Mouse (Mus musculus) heart, adult 2 months (tissue): Measurements from ENCODE around the gene Lamc1. TPM values are rescaled to one million over a fixed set of nuclear protein-coding genes. Genes with fewer than 3 reads are reported as not detected.
"Not testable (repeated sequence)": the region's sequence is repeated elsewhere in the genome, so short reads cannot be mapped to it uniquely, and the experiment has no call there.

ENCODE experiments used
- DNase-seq, 2 experiments: peaks; one replicate each; pipeline ENCODE4 v3.0.0; 2021
- H3K27ac ChIP-seq: fragments of 200-600 bp; 2 replicates; pipeline ENCODE4 v1.8.1; 2022
- H3K27me3 ChIP-seq: fragments of 200-500 bp; 2 replicates; pipeline ENCODE4 v1.6.1; 2012; ENCODE audit warnings: mild to moderate bottlenecking, low read length, inconsistent platforms, mixed read lengths; ENCODE audit not compliant: control insufficient read depth, insufficient read depth
- H3K36me3 ChIP-seq: fragments of 200-500 bp; 2 replicates; pipeline ENCODE4 v1.6.1; 2012; ENCODE audit warnings: low read length, inconsistent platforms; ENCODE audit not compliant: control insufficient read depth, insufficient read depth
- H3K4me1 ChIP-seq: fragments of 200-500 bp; 2 replicates; pipeline ENCODE4 v1.6.1; 2011; ENCODE audit warnings: low read length; ENCODE audit not compliant: control insufficient read depth, insufficient read depth
- H3K4me3 ChIP-seq: fragments of 200-600 bp; 2 replicates; pipeline ENCODE4 v1.8.1; 2022
- H3K79me2 ChIP-seq: fragments of 200-500 bp; replicated peaks from 2 replicates; pipeline ENCODE4 v1.6.1; 2012; ENCODE audit warnings: mild to moderate bottlenecking, inconsistent platforms, low read length, moderate library complexity, mixed read lengths; ENCODE audit not compliant: control insufficient read depth, insufficient read depth
- H3K9ac ChIP-seq: fragments of 200-500 bp; 2 replicates; pipeline ENCODE4 v1.6.1; 2012; ENCODE audit warnings: low read depth, mild to moderate bottlenecking, control low read depth, inconsistent platforms, low read length, mixed read lengths
- CTCF ChIP-seq: fragments of 200-600 bp; IDR thresholded peaks from 2 replicates; pipeline ENCODE4 v1.8.1; 2022; ENCODE audit warnings: antibody characterized with exemption, mild to moderate bottlenecking, moderate library complexity
- EP300 ChIP-seq: fragments of 200-500 bp; IDR thresholded peaks from 2 replicates; pipeline ENCODE4 v1.6.1; 2011; ENCODE audit warnings: low read depth, low read length, control low read depth; ENCODE audit not compliant: insufficient read depth
- POLR2A ChIP-seq: fragments of 200-500 bp; IDR thresholded peaks from 2 replicates; pipeline ENCODE4 v1.6.1; 2011; ENCODE audit warnings: mild to moderate bottlenecking, low read depth, low read length, control low read depth; ENCODE audit not compliant: insufficient read depth
- WGBS: fragments of 180-500 bp; shearing (Covaris S2); methylation state at CpG from one replicate; pipeline ENCODE4 v1.1.7; 2018; 5-methylcytosine and 5-hydroxymethylcytosine counted together
- intact Hi-C: fragments of 180-260 bp; cut with DNase I; formaldehyde crosslinking; loops from one replicate; pipeline ENCODE4 v1.15.1; 2025
- polyA plus RNA-seq: library from polyadenylated mRNA; depleted of rRNA; stranded (reverse); fragments of >200 nt; gene quantifications from 2 replicates; pipeline ENCODE4 v1.2.3, GENCODE M21; 2012
- total RNA-seq, 2 experiments: library from RNA; stranded (reverse); gene quantifications; 2 replicates each; pipeline ENCODE4 v1.2.3; 2021

Lamc1 gene
- total and polyA plus RNA-seq, 3 experiments = 103 to 116 (median 111) TPM

DNA sequence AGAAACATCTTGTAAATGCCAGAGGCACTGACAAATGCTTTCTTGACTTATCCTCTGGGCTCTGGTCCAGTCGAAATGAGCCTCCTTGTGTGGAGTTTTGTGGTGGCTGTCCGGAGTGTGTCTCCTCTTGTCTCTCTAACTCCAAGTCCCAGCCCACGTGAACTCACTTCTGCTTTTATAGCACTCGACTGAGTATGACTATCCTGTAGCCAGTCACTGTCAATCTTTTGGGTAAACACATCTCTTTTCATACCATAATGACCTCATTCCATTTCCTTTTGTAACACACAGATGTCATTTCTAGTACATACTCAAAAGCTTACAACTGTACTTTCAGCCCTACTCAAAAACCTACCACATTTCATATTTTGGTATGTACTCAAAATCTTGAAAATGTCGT, 33.1 kb downstream of the Lamc1 start:
- Histone ChIP-seq H3K36me3 (peaks cover 20% of the 10 kb centered on the region), H3K4me1 (peaks cover 13% of the 10 kb centered on the region)
- intact Hi-C loops, H3K27me3 ChIP-seq, H3K79me2 ChIP-seq, H3K4me3 ChIP-seq, H3K27ac ChIP-seq, DNase-seq, H3K9ac ChIP-seq: not testable (repeated sequence)
- WGBS = 34% methylated on average over 5 of the region's 5 CpGs

GRCm38 (mm10) chr1:153297774-153298363, 34.7 kb downstream of the Lamc1 start:
- H3K36me3 ChIP-seq = peaks cover 17% of the 10 kb centered on the region
- H3K4me1 ChIP-seq = peaks cover 21% of the 10 kb centered on the region
- WGBS = 84% methylated on average over 4 of the region's 4 CpGs
- H3K27me3 ChIP-seq, DNase-seq, H3K27ac ChIP-seq, H3K4me3 ChIP-seq, intact Hi-C loops, H3K9ac ChIP-seq: not testable (repeated sequence)
- H3K79me2 ChIP-seq = peaks cover 12% of the 10 kb centered on the region

GRCm38 (mm10) chr1:153296035-153296434, 36.6 kb downstream of the Lamc1 start:
- intact Hi-C loops = no loop called here
- no peak overlapping the region for H3K27ac ChIP-seq
- H3K36me3 ChIP-seq = peaks cover 14% of the 10 kb centered on the region

GRCm38 (mm10) chr1:153292892-153293291, 39.7 kb downstream of the Lamc1 start:
- Histone ChIP-seq H3K79me2 (peaks cover 12% of the 10 kb centered on the region), H3K9ac (no peak overlapping the region), H3K27me3 (no peaks in the 10 kb centered on the region), H3K4me1 (peaks cover 25% of the 10 kb centered on the region), H3K27ac (peak overlapping the region; percentile 2), H3K36me3 (peaks cover 14% of the 10 kb centered on the region), H3K4me3 (no peak overlapping the region)
- peak in 1 of 2 experiments; percentile 24 for DNase-seq
- intact Hi-C loops = no loop called here
- TF ChIP-seq CTCF = no peak
- TF ChIP-seq POLR2A = no peak
- TF ChIP-seq EP300 = no peak
- WGBS = 26% methylated on average over 5 of the region's 5 CpGs

More at GRCm38 (mm10) chr1:153296035-153296434, 36.6 kb downstream of the Lamc1 start:
- no peak overlapping the region for H3K4me3 ChIP-seq
- peaks cover 10% of the 10 kb centered on the region for H3K79me2 ChIP-seq
- no peak for DNase-seq
- no peak overlapping the region for H3K9ac ChIP-seq
- TF ChIP-seq POLR2A (no peak), EP300 (no peak)
- 86% methylated on average over 6 of the region's 6 CpGs for WGBS
- H3K27me3 ChIP-seq = no peaks in the 10 kb centered on the region
- H3K4me1 ChIP-seq = peaks cover 26% of the 10 kb centered on the region

GRCm38 (mm10) chr1:153292202-153292601, 40.4 kb downstream of the Lamc1 start:
- Histone ChIP-seq H3K4me3 (no peak overlapping the region), H3K79me2 (peaks cover 15% of the 10 kb centered on the region), H3K4me1 (peaks cover 27% of the 10 kb centered on the region), H3K27me3 (no peaks in the 10 kb centered on the region), H3K36me3 (peaks cover 14% of the 10 kb centered on the region), H3K9ac (no peak overlapping the region; the same call in 1 of the 2 replicates), H3K27ac (peak overlapping the region; percentile 81)
- DNase-seq = peak; percentile 36 to 43
- WGBS = 10% methylated on average over 6 of the region's 6 CpGs
- TF ChIP-seq EP300 (peak; percentile 58; the same call in 1 of the 2 replicates), CTCF (no peak)
- intact Hi-C loops = no loop called here

GRCm38 (mm10) chr1:153291416-153291815, 41.2 kb downstream of the Lamc1 start:
- DNase-seq = no peak
- H3K4me3 ChIP-seq = no peak overlapping the region
- H3K27ac ChIP-seq = peak overlapping the region; percentile 81
- 22% methylated on average over 4 of the region's 4 CpGs for WGBS
- peaks cover 14% of the 10 kb centered on the region for H3K36me3 ChIP-seq
- intact Hi-C loops = no loop called here
- H3K79me2 ChIP-seq = peaks cover 13% of the 10 kb centered on the region
- TF ChIP-seq EP300 (no peak), CTCF (no peak), POLR2A (no peak)
- peaks cover 28% of the 10 kb centered on the region for H3K4me1 ChIP-seq
- no peaks in the 10 kb centered on the region for H3K27me3 ChIP-seq
- H3K9ac ChIP-seq = no peak overlapping the region

DNA sequence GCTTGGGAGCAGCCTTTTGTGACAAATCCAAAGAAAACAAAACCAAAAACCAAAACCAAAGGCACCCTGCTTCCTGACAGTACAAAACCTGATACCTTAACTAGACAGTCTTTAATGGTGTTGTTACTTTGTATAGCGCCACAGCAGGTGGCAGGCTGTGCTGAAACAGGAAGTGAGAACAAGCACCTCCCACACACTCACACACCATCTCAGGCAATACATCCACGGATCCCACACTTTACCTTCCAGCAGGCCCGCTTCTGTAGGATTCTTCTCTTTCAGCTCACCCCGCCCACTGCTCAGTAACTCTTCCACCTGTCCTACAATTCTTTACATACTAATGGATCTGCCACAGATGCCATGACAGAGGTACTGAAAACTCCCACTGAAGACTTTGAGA, 44.6 kb downstream of the Lamc1 start:
- Histone ChIP-seq H3K27me3 (no peaks in the 10 kb centered on the region), H3K9ac (no peak overlapping the region), H3K36me3 (peaks cover 7% of the 10 kb centered on the region), H3K79me2 (peaks cover 5% of the 10 kb centered on the region), H3K27ac (no peak overlapping the region), H3K4me3 (no peak overlapping the region), H3K4me1 (peaks cover 16% of the 10 kb centered on the region)
- TF ChIP-seq CTCF (no peak), POLR2A (no peak), EP300 (no peak)
- 63% methylated on average over 4 of the region's 4 CpGs for WGBS
- intact Hi-C loops = no loop called here
- DNase-seq = no peak
